Mouse (Mus musculus) lung, embryonic 15.5 days (tissue): ENCODE measurements around the gene Myd88. TPM values are rescaled to one million over a fixed set of nuclear protein-coding genes. Genes with fewer than 3 reads are reported as not detected.

ENCODE experiments used
- ATAC-seq: fragments of 200-750 bp; cut with Nextera tagmentation; 2 replicates; pipeline ENCODE4 v1.8.0; 2017; ENCODE audit warnings: moderate number of reproducible peaks, borderline replicate concordance; ENCODE audit not compliant: low FRiP score, low TSS enrichment; ENCODE audit errors: extremely low read depth
- H3K27ac ChIP-seq: fragments of 300-500 bp; sonication (generic); 2 replicates; pipeline ENCODE4 v1.5.1; 2015; ENCODE audit warnings: moderate library complexity, mild to moderate bottlenecking, inconsistent platforms
- H3K27me3 ChIP-seq: fragments of 300-500 bp; sonication (generic); 2 replicates; pipeline ENCODE4 v1.6.1; 2015; ENCODE audit warnings: inconsistent platforms
- H3K36me3 ChIP-seq: fragments of 300-500 bp; sonication (generic); 2 replicates; pipeline ENCODE4 v1.6.1; 2015; ENCODE audit warnings: inconsistent platforms
- H3K4me1 ChIP-seq: fragments of 300-500 bp; sonication (generic); 2 replicates; pipeline ENCODE4 v1.6.1; 2015; ENCODE audit warnings: inconsistent platforms
- H3K4me2 ChIP-seq: fragments of 300-500 bp; sonication (generic); 2 replicates; pipeline ENCODE4 v1.6.1; 2015; ENCODE audit warnings: inconsistent platforms, mild to moderate bottlenecking, moderate library complexity
- H3K4me3 ChIP-seq: fragments of 300-500 bp; sonication (generic); 2 replicates; pipeline ENCODE4 v1.5.1; 2015; ENCODE audit warnings: mild to moderate bottlenecking, inconsistent platforms
- H3K9ac ChIP-seq: fragments of 300-500 bp; sonication (generic); 2 replicates; pipeline ENCODE4 v1.6.1; 2015; ENCODE audit warnings: inconsistent platforms
- H3K9me3 ChIP-seq: fragments of 300-500 bp; sonication (generic); 2 replicates; pipeline ENCODE4 v1.6.1; 2016; ENCODE audit warnings: inconsistent platforms
- WGBS: fragments of 180-500 bp; shearing (Covaris S2); methylation state at CpG from one replicate; pipeline ENCODE4 v1.1.7; 2015; 5-methylcytosine and 5-hydroxymethylcytosine counted together
- polyA plus RNA-seq: library from polyadenylated mRNA; unstranded; fragments of >200 nt; fragmentation: Nextera tagmentation; extraction: Ambion mirVana; gene quantifications from 2 replicates; pipeline ENCODE4 v1.2.1, GENCODE M21; 2015

The Myd88 gene
- polyA plus RNA-seq, 1 experiment from 2014 or later = 32.0 TPM

GRCm38 (mm10) chr9:119339558-119340211 is 1.5 kb downstream of the Myd88 start, which contains the start of gene Acaa1a:
Gene Acaa1a (plus strand): TSS chr9:119339676.
- under 1% methylated on average over 43 of the region's 43 CpGs for WGBS
- no peak for ATAC-seq
- H3K36me3 ChIP-seq = peaks cover 27% of the 10 kb centered on the region

GRCm38 (mm10) chr9:119339106-119339505 is 2.1 kb downstream of the Myd88 start:
- H3K4me3 ChIP-seq = peak overlapping the region; percentile 66
- H3K4me1 ChIP-seq = peaks cover 39% of the 10 kb centered on the region
- no peaks in the 10 kb centered on the region for H3K9me3 ChIP-seq
- no peaks in the 10 kb centered on the region for H3K27me3 ChIP-seq
- H3K4me2 ChIP-seq = peak overlapping the region; percentile 86
- no peak overlapping the region for H3K27ac ChIP-seq
- ATAC-seq = no peak
- peak overlapping the region; percentile 80; the same call in 1 of the 2 replicates for H3K9ac ChIP-seq
- H3K36me3 ChIP-seq = peaks cover 22% of the 10 kb centered on the region
- WGBS = 39% methylated on average over 7 of the region's 7 CpGs

More at GRCm38 (mm10) chr9:119339558-119340211, 1.5 kb downstream of the Myd88 start, which contains the start of gene Acaa1a:
- Histone ChIP-seq H3K4me3 (peak within 1 kb of the TSS; percentile 66), H3K9me3 (no peaks in the 10 kb centered on the region), H3K27me3 (no peaks in the 10 kb centered on the region), H3K9ac (peak within 1 kb of the TSS; percentile 80), H3K4me2 (peak within 1 kb of the TSS; percentile 86), H3K27ac (peak within 1 kb of the TSS; percentile 94), H3K4me1 (peaks cover 33% of the 10 kb centered on the region)

- peaks cover 43% of the 10 kb centered on the region for H3K4me1 ChIP-seq
- H3K27ac ChIP-seq = no peak overlapping the region
- no peak for ATAC-seq
- H3K4me2 ChIP-seq = no peak overlapping the region
- H3K4me3 ChIP-seq = no peak overlapping the region
- WGBS = 83% methylated on average over 3 of the region's 3 CpGs
- no peaks in the 10 kb centered on the region for H3K9me3 ChIP-seq
- no peaks in the 10 kb centered on the region for H3K27me3 ChIP-seq
- H3K36me3 ChIP-seq = peaks cover 15% of the 10 kb centered on the region
- no peak overlapping the region for H3K9ac ChIP-seq
Measured at GRCm38 (mm10) chr9:119338350-119338749, 2.9 kb downstream of the Myd88 start.

GRCm38 (mm10) chr9:119337842-119338241 is 3.4 kb downstream of the Myd88 start:
- Histone ChIP-seq H3K9ac (no peak overlapping the region), H3K4me2 (no peak overlapping the region), H3K27ac (no peak overlapping the region), H3K27me3 (no peaks in the 10 kb centered on the region), H3K36me3 (peaks cover 13% of the 10 kb centered on the region), H3K4me3 (no peak overlapping the region), H3K4me1 (peaks cover 42% of the 10 kb centered on the region), H3K9me3 (no peaks in the 10 kb centered on the region)
- ATAC-seq = no peak
- WGBS = 92% methylated on average over 14 of the region's 14 CpGs

- WGBS = 79% methylated on average over 4 of the region's 4 CpGs
- Histone ChIP-seq H3K27ac (no peak overlapping the region), H3K27me3 (no peaks in the 10 kb centered on the region), H3K9me3 (no peaks in the 10 kb centered on the region), H3K4me3 (no peak overlapping the region), H3K4me1 (peaks cover 30% of the 10 kb centered on the region), H3K4me2 (no peak overlapping the region), H3K36me3 (peaks cover 13% of the 10 kb centered on the region), H3K9ac (no peak overlapping the region)
- ATAC-seq = no peak
Measured at GRCm38 (mm10) chr9:119335571-119335970, 5.6 kb downstream of the Myd88 start.

- no peak for ATAC-seq
- Histone ChIP-seq H3K27me3 (no peaks in the 10 kb centered on the region), H3K9me3 (no peaks in the 10 kb centered on the region), H3K4me3 (no peak overlapping the region), H3K4me1 (peaks cover 24% of the 10 kb centered on the region), H3K36me3 (peaks cover 13% of the 10 kb centered on the region), H3K9ac (no peak overlapping the region), H3K27ac (peak overlapping the region; percentile 48; the same call in 1 of the 2 replicates), H3K4me2 (no peak overlapping the region)
- WGBS = 86% methylated on average over 2 of the region's 2 CpGs
Measured at GRCm38 (mm10) chr9:119334834-119335233, 6.4 kb downstream of the Myd88 start.

GRCm38 (mm10) chr9:119334324-119334723 is 6.9 kb downstream of the Myd88 start:
- Histone ChIP-seq H3K27ac (peak overlapping the region; percentile 48), H3K4me3 (no peak overlapping the region), H3K27me3 (no peaks in the 10 kb centered on the region), H3K4me1 (peaks cover 21% of the 10 kb centered on the region), H3K9me3 (no peaks in the 10 kb centered on the region), H3K36me3 (peaks cover 13% of the 10 kb centered on the region), H3K9ac (no peak overlapping the region), H3K4me2 (0 out of 2 replicates have a peak overlapping the region, but pooled peaks have one; percentile 14)
- ATAC-seq = peak; percentile 50; the same call in 1 of the 2 replicates
- WGBS = 30% methylated on average over 10 of the region's 10 CpGs

GRCm38 (mm10) chr9:119330186-119330963 is 10.8 kb downstream of the Myd88 start:
- Histone ChIP-seq H3K27ac (no peak overlapping the region), H3K4me2 (no peak overlapping the region), H3K9me3 (no peaks in the 10 kb centered on the region), H3K9ac (no peak overlapping the region), H3K4me1 (peaks cover 11% of the 10 kb centered on the region), H3K27me3 (no peaks in the 10 kb centered on the region), H3K4me3 (no peak overlapping the region), H3K36me3 (no peaks in the 10 kb centered on the region)
- ATAC-seq = no peak
- 83% methylated on average over 15 of the region's 15 CpGs for WGBS

- ATAC-seq = no peak
- Histone ChIP-seq H3K27me3 (no peaks in the 10 kb centered on the region), H3K4me2 (no peak overlapping the region), H3K4me1 (no peaks in the 10 kb centered on the region; the same call in 1 of the 2 replicates), H3K9ac (no peak overlapping the region), H3K36me3 (no peaks in the 10 kb centered on the region), H3K9me3 (no peaks in the 10 kb centered on the region), H3K27ac (no peak overlapping the region), H3K4me3 (no peak overlapping the region)
- WGBS = 70% methylated on average over 3 of the region's 3 CpGs
Measured at GRCm38 (mm10) chr9:119328488-119328887, 12.7 kb downstream of the Myd88 start.

- no peaks in the 10 kb centered on the region for H3K9me3 ChIP-seq
- H3K27me3 ChIP-seq = no peaks in the 10 kb centered on the region
- no peak overlapping the region for H3K4me3 ChIP-seq
- no peak overlapping the region for H3K4me2 ChIP-seq
- no peak overlapping the region for H3K27ac ChIP-seq
- H3K36me3 ChIP-seq = no peaks in the 10 kb centered on the region
- no peak for ATAC-seq
- WGBS = 52% methylated on average over 1 of the region's 1 CpGs
- no peak overlapping the region for H3K9ac ChIP-seq
- peaks cover 20% of the 10 kb centered on the region for H3K4me1 ChIP-seq
Measured at GRCm38 (mm10) chr9:119324130-119324529, 17.1 kb downstream of the Myd88 start.

- H3K36me3 ChIP-seq = no peaks in the 10 kb centered on the region
- WGBS = 5% methylated on average over 9 of the region's 9 CpGs
- no peaks in the 10 kb centered on the region for H3K9me3 ChIP-seq
Measured at GRCm38 (mm10) chr9:119323260-119323645, 18.0 kb downstream of the Myd88 start.

More at GRCm38 (mm10) chr9:119323260-119323645, 18.0 kb downstream of the Myd88 start:
- H3K27ac ChIP-seq = peak overlapping the region; percentile 87
- H3K4me1 ChIP-seq = peaks cover 20% of the 10 kb centered on the region
- peak overlapping the region; percentile 88 for H3K4me3 ChIP-seq
- H3K27me3 ChIP-seq = no peaks in the 10 kb centered on the region
- peak overlapping the region; percentile 53 for H3K9ac ChIP-seq
- peak overlapping the region; percentile 71 for H3K4me2 ChIP-seq
- no peak for ATAC-seq
